Mouse (Mus musculus) adrenal gland, postnatal 4 days (tissue): ENCODE data around the gene 9430015G10Rik. TPM values are rescaled to one million over a fixed set of nuclear protein-coding genes. Genes with fewer than 3 reads are reported as not detected.

Experiments
- DNase-seq, 2 experiments: peaks; one replicate each; pipeline ENCODE4 v3.0.0; 2021 to 2022; ENCODE audit warnings: low spot score in 2 of 2, mixed read lengths in 2 of 2
- total RNA-seq, 2 experiments: library from RNA; stranded (reverse); gene quantifications; 2 replicates each; pipeline ENCODE4 v1.2.3; 2021

The 9430015G10Rik gene
- total RNA-seq, 2 experiments from 2014 or later = 18.1 to 21.1 TPM

DNA sequence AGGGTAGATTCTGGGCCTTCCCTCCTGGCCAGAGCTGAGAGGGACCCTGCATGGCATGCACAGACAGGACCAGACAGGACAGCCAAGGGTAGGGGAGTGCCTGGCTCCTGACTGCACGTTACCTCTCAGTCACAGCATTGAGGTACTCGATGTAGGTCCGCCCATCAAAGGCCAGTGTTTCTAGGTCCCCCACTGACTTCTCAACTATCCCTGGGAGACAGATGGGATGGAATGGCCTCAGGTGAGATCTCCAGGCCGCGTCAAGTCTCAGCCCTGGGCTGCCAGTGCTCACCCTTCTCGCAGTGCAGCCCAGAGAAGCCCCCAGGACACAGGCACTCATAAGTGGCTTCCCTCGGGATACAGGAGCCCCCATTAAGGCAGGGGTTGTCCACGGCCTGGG lies 58.8 kb downstream of the 9430015G10Rik start:
- no peak for DNase-seq

DNA sequence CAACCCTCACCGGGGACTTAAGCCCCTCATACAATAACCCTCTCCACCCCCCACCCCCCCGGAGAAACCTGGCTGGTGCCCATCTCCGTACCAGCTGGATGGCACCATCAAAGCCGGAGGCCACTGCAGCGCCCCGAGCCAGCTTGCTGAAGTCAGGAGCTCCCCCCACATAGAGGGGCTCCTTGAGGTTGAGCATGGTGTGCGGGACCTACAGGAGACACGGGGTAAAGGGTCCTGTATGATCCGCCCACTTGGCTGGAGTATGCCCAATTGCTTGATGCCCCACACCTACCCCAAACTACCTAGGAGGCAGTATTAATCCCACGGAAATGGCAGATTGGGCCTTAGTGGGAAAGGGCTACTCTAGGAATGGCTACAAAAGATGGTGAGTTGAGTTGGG lies 59.3 kb downstream of the 9430015G10Rik start:
- no peak for DNase-seq

DNA sequence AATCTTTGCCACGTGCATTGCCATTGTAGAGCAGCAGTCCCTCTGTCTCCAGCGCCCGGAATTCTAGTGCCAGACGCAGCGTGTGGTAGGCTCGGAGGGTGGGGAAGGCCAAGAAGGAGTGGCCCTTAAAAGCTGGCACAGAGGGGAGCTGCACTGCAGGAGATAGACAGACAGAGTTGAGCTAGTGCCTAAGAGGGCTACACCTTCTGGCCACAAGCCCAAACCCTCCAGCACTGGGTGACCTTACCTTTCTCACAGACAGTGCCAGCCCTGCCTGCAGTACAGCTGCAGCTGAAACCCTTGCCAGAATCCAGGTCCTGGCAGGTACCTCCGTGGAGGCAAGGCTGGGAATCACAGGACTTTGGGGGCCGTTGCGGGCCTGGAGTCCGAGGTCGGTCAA lies 62.0 kb downstream of the 9430015G10Rik start:
- DNase-seq = no peak

Other genes starting within 250 kb of the 9430015G10Rik start
- gene Tas1r3, start 246.6 kb upstream of the 9430015G10Rik start, total RNA-seq = under 1 TPM; 0.85 to 0.92 TPM
- gene Cptp, start 240.5 kb upstream of the 9430015G10Rik start, total RNA-seq = 10 to 100 TPM; 20.2 to 21.0 TPM
- gene Ints11, start 240.4 kb upstream of the 9430015G10Rik start, total RNA-seq = 10 to 100 TPM; 31.0 to 31.3 TPM
- gene Pusl1, start 218.2 kb upstream of the 9430015G10Rik start, total RNA-seq = 10 to 100 TPM; 42.9 to 49.0 TPM
- gene Acap3, start 218.2 kb upstream of the 9430015G10Rik start, total RNA-seq = 10 to 100 TPM; 35.5 to 36.7 TPM
- 10 to 100 TPM; 91.9 to 94.1 TPM for gene Ube2j2, start 166.2 kb upstream of the 9430015G10Rik start, total RNA-seq
- gene C1qtnf12, start 147.7 kb upstream of the 9430015G10Rik start, total RNA-seq = 10 to 100 TPM; 75.8 to 79.9 TPM
- 1 to 10 TPM; 7.2 to 7.7 TPM for gene B3galt6, start 117.3 kb upstream of the 9430015G10Rik start, total RNA-seq
- 100 to 1,000 TPM; 224 to 231 TPM for gene Sdf4, start 117.1 kb upstream of the 9430015G10Rik start, total RNA-seq
- 1 to 10 TPM; 2.9 to 3.4 TPM for gene Tnfrsf4, start 96.1 kb upstream of the 9430015G10Rik start, total RNA-seq
- gene Tnfrsf18, start 83.8 kb upstream of the 9430015G10Rik start, total RNA-seq = under 1 TPM in 1 of 2 experiments, not detected in 1; 0.39 TPM
- gene Ttll10, start 50.6 kb upstream of the 9430015G10Rik start, total RNA-seq = 1 to 10 TPM in 1 of 2 experiments, under 1 TPM in 1; 0.59 to 5.0 TPM
- under 1 TPM; 0.20 to 0.22 TPM for gene Rnf223, start 20.5 kb downstream of the 9430015G10Rik start, total RNA-seq
- 100 to 1,000 TPM in 1 of 2 experiments, 10 to 100 TPM in 1; 92.2 to 139 TPM for gene Agrn, start 87.5 kb downstream of the 9430015G10Rik start, total RNA-seq
- gene Isg15, start 90.8 kb downstream of the 9430015G10Rik start, total RNA-seq = 1 to 10 TPM; 1.9 to 2.8 TPM
- 1 to 10 TPM; 3.7 to 4.8 TPM for gene AW011738, start 93.3 kb downstream of the 9430015G10Rik start, total RNA-seq
- 1 to 10 TPM; 4.1 to 4.7 TPM for gene Perm1, start 105.9 kb downstream of the 9430015G10Rik start, total RNA-seq
- gene Plekhn1, start 124.9 kb downstream of the 9430015G10Rik start, total RNA-seq = 10 to 100 TPM; 26.9 to 27.8 TPM
- 10 to 100 TPM; 41.5 to 47.3 TPM for gene Noc2l, start 126.0 kb downstream of the 9430015G10Rik start, total RNA-seq
- 1 to 10 TPM; 5.9 to 8.0 TPM for gene Samd11, start 145.7 kb downstream of the 9430015G10Rik start, total RNA-seq
- not detected for gene Vmn2r-ps159, start 221.1 kb downstream of the 9430015G10Rik start, total RNA-seq